Mouse (Mus musculus): Measurements from ENCODE around the gene Grwd1. TPM values are rescaled to one million over a fixed set of nuclear protein-coding genes. Genes with fewer than 3 reads are reported as not detected.

The Grwd1 gene
- polyA plus RNA-seq, 1 experiment from 2014 or later = 19.3 TPM

DNA sequence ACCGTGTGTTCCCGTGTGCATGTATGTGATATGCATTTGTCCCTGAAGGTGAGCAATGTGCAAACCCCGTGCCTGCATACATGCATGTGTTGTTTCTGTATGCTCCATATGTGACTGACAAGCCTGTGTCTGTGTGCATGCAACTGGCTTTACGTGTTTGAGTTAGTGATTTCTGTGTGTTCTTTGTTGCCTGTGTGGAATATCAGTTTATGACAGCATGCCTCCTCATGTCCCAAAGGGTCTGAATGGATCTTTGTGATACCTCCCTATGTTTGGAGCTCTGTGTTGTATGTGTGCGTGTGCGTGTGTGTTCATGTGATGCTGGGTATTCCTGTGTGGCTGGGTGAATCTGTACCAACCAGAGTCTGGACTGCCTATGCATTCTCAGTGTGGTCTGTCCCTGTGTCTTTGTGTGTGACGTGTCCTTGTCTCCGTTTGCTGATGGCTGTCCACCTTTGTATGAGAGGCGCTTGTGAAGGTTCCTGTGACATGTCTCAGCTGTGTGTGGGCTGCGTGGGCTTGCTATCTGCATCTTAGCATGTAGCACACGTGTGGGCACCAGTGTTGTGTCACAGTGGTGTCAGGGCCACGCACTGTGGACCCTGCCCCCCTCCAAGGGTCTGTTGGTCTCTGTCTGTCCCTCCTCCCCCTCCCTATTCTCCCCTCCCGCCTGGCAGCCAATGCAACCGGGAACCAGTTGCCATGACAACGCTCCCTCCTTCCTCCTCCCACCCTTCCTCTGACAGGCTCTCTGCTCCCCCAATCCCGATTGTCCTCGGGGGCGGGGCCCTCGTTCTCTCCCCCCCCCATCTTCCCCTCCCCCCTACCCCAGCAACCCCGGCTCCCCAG is 46.0 kb downstream of the Grwd1 start, which contains the start of gene Sult2b1:
Gene Sult2b1 (minus strand): TSS at position 146 of the 849 bp plus-strand sequence.
- Histone ChIP-seq H3K4me2 (ENCODE audit: low read depth, low read length) (peak within 1 kb of the TSS; percentile 82), H3K27me3 (ENCODE audit: insufficient read depth, low read length) (peaks cover 54% of the 10 kb centered on the region), H3K36me3 (replicated peaks; ENCODE audit: insufficient read depth, low read length) (no peaks in the 10 kb centered on the region), H3K9me3 (ENCODE audit: low read length) (no peaks in the 10 kb centered on the region), H3K9ac (replicated peaks) (peak within 1 kb of the TSS; percentile 32; the same call in 1 of the 2 replicates), H3K4me3 (ENCODE audit: low read depth, low read length) (peak within 1 kb of the TSS; percentile 54), H3K4me1 (ENCODE audit: insufficient read depth) (peaks cover 6% of the 10 kb centered on the region; the same call in 1 of the 2 replicates), H3K27ac (ENCODE audit: low read depth) (no peak within 1 kb of the TSS)
- peak; percentile 19 for DNase-seq
- no peak for ATAC-seq
- TF ChIP-seq EP300 (IDR thresholded peaks at IDR 0.05; ENCODE audit: low read depth) (no peak), CTCF (IDR thresholded peaks at IDR 0.05; ENCODE audit: low read depth) (no peak)
- WGBS (ENCODE audit: insufficient replicate concordance) = 25% methylated on average over 18 of the region's 20 CpGs

DNA sequence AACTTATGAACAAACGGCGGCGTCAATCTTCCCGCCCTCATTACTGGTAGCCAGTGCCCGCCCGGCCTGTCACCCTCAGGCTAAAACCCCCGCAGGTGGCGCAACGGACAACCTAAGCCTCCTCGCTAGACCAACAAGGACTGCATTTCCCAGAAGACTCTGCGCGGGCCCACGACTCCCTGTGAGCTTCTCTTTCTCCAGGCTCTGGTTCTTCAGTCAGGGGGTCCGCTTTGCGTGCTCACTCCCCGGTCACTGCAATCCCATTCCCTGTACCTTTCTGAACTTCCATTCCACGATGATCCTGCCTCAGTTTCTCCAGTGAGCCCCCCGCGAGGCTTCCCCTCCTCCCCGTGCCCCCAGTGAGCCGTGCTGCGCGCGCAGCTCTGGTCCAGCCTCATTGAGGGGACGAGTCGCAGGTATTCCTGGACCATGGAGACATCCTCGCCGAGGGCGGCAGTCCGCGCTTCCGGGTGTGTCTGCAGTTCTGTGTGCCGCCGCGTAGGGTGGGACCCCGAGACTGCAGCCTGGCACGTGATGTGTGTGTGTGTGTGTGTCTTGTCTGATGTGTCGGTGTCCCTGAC is 47.1 kb downstream of the Grwd1 start, which contains the start of gene Lmtk3:
Gene Lmtk3 (plus strand): TSS at position 228 of the 581 bp plus-strand sequence.
- Histone ChIP-seq H3K4me1 (ENCODE audit: insufficient read depth) (peaks cover 10% of the 10 kb centered on the region), H3K27me3 (ENCODE audit: insufficient read depth, low read length) (peaks cover 56% of the 10 kb centered on the region), H3K9me3 (ENCODE audit: low read length) (no peaks in the 10 kb centered on the region), H3K36me3 (replicated peaks; ENCODE audit: insufficient read depth, low read length) (no peaks in the 10 kb centered on the region), H3K9ac (replicated peaks) (peak within 1 kb of the TSS; percentile 32; the same call in 1 of the 2 replicates), H3K27ac (ENCODE audit: low read depth) (no peak within 1 kb of the TSS), H3K4me3 (ENCODE audit: low read depth, low read length) (peak within 1 kb of the TSS; percentile 54), H3K4me2 (ENCODE audit: low read depth, low read length) (peak within 1 kb of the TSS; percentile 82)
- DNase-seq (peak; percentile 78), ATAC-seq (peak; percentile 85)
- TF ChIP-seq EP300 (IDR thresholded peaks at IDR 0.05; ENCODE audit: low read depth) (no peak), CTCF (IDR thresholded peaks at IDR 0.05; ENCODE audit: low read depth) (peak; percentile 36)
- under 1% methylated on average over 38 of the region's 38 CpGs for WGBS (ENCODE audit: insufficient replicate concordance)

DNA sequence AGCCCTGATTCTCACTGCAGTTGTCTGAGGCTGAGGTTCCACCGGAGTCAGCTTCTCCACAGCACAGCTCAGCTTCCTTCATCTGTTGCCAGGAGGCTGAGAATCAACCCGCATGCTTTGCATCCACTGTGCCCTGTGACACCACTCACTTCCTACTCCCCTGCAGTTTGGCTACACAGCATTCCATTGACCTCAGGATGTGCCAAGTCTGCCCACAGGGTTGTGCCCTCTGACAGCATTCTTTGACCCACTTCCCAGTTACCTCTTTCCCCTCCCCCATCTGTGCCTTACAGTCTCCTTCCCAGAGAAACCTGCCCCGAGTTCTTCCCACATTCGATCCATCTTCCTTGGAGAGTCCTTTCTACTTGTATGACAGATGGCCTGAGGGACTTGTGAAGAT is 48.5 kb downstream of the Grwd1 start:
- Histone ChIP-seq H3K9me3 (ENCODE audit: low read length) (no peaks in the 10 kb centered on the region), H3K9ac (replicated peaks) (no peak overlapping the region), H3K4me2 (ENCODE audit: low read depth, low read length) (no peak overlapping the region), H3K27ac (ENCODE audit: low read depth) (no peak overlapping the region), H3K4me1 (ENCODE audit: insufficient read depth) (peaks cover 10% of the 10 kb centered on the region), H3K4me3 (ENCODE audit: low read depth, low read length) (no peak overlapping the region), H3K36me3 (replicated peaks; ENCODE audit: insufficient read depth, low read length) (no peaks in the 10 kb centered on the region), H3K27me3 (ENCODE audit: insufficient read depth, low read length) (peaks cover 51% of the 10 kb centered on the region)
- DNase-seq (no peak), ATAC-seq (no peak)
- 55% methylated on average over 4 of the region's 4 CpGs for WGBS (ENCODE audit: insufficient replicate concordance)
- TF ChIP-seq CTCF (IDR thresholded peaks at IDR 0.05; ENCODE audit: low read depth) = no peak
- TF ChIP-seq EP300 (IDR thresholded peaks at IDR 0.05; ENCODE audit: low read depth) = no peak

DNA sequence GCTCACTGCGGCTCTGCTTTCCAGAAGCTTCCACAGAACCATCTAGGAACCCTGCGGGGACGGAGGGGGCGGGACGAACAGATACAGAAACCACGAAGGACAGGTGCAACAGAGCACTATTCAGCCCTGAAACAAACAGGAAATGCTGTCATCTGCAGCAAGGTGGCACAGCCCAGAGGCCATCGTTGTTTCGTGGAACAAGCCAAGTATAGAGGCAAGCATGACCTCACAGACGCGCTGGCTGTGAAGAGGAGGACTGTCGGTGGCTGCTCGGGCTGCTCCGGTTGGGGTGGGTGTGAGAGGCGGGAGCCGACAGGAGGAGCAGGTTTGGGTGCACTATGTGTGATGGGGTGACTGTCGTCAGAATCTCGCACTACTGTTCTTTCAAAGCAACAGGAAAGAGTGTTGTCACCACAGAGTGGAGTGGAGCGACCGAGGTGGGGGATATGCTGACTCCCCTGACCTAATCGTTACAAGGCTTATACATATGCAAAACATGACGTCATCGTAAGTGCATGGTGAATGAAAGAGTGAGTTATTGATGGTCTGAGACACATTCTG is 51.6 kb downstream of the Grwd1 start:
- H3K4me2 ChIP-seq (ENCODE audit: low read depth, low read length) = peak overlapping the region; percentile 42
- DNase-seq (no peak), ATAC-seq (peak; percentile 16; the same call in 1 of the 2 replicates)
- 19% methylated on average over 22 of the region's 22 CpGs for WGBS (ENCODE audit: insufficient replicate concordance)
- no peak overlapping the region for H3K4me3 ChIP-seq (ENCODE audit: low read depth, low read length)
- no peaks in the 10 kb centered on the region for H3K9me3 ChIP-seq (ENCODE audit: low read length)
- H3K27me3 ChIP-seq (ENCODE audit: insufficient read depth, low read length) = peaks cover 19% of the 10 kb centered on the region
- H3K27ac ChIP-seq (ENCODE audit: low read depth) = no peak overlapping the region
- no peaks in the 10 kb centered on the region for H3K36me3 ChIP-seq (replicated peaks; ENCODE audit: insufficient read depth, low read length)
- H3K9ac ChIP-seq (replicated peaks) = no peak overlapping the region
- no peak for TF ChIP-seq CTCF (IDR thresholded peaks at IDR 0.05; ENCODE audit: low read depth)
- no peak for TF ChIP-seq EP300 (IDR thresholded peaks at IDR 0.05; ENCODE audit: low read depth)
- peaks cover 10% of the 10 kb centered on the region for H3K4me1 ChIP-seq (ENCODE audit: insufficient read depth)

DNA sequence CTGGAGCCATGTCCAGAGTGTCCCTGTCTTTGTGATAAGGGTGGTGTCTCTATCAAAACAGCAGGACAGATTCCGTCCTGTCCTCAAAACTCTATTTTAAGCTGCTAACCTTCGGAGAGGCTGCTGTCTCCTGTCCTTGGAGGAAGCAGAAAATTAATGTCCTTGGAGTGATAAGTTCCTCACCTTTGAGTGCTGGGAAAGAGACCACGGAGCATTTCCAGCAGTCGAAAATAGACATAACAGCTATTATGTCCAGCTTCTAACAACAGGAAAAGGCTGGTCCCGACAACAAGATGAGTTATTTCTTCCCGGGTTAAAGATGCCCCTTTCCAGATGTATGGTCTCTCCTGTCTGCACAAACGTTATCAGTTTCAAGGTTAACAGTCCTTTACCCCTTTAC is 55.5 kb downstream of the Grwd1 start:
- H3K36me3 ChIP-seq (replicated peaks; ENCODE audit: insufficient read depth, low read length) = no peaks in the 10 kb centered on the region
- H3K27ac ChIP-seq (ENCODE audit: low read depth) = no peak overlapping the region
- no peak for ATAC-seq
- H3K27me3 ChIP-seq (ENCODE audit: insufficient read depth, low read length) = 0 out of 2 replicates have a peak, but pooled peaks cover 2% of the 10 kb centered on the region
- no peaks in the 10 kb centered on the region for H3K9me3 ChIP-seq (ENCODE audit: low read length)
- no peak overlapping the region for H3K4me3 ChIP-seq (ENCODE audit: low read depth, low read length)
- 53% methylated on average over 7 of the region's 7 CpGs for WGBS (ENCODE audit: insufficient replicate concordance)
- no peak overlapping the region for H3K9ac ChIP-seq (replicated peaks)
- DNase-seq = no peak
- TF ChIP-seq CTCF (IDR thresholded peaks at IDR 0.05; ENCODE audit: low read depth) (no peak), EP300 (IDR thresholded peaks at IDR 0.05; ENCODE audit: low read depth) (no peak)
- peaks cover 4% of the 10 kb centered on the region; the same call in 1 of the 2 replicates for H3K4me1 ChIP-seq (ENCODE audit: insufficient read depth)
- H3K4me2 ChIP-seq (ENCODE audit: low read depth, low read length) = no peak overlapping the region

Other genes with a start within 250 kb of the Grwd1 start
- gene Fgf21, start 215.5 kb downstream of the Grwd1 start, polyA plus RNA-seq (2015; fragmentation: Nextera tagmentation; extraction: Ambion mirVana) = 7.6 and 7.8 TPM in 2 replicates
- 0.56 TPM in 1 of 2 replicates, not detected in the other for gene Fut1, start 213.7 kb downstream of the Grwd1 start, polyA plus RNA-seq (2015; fragmentation: Nextera tagmentation; extraction: Ambion mirVana)
- 0.09 TPM in 1 of 2 replicates, not detected in the other for gene Izumo1, start 209.1 kb downstream of the Grwd1 start, polyA plus RNA-seq (2015; fragmentation: Nextera tagmentation; extraction: Ambion mirVana)
- gene Rasip1, start 203.5 kb downstream of the Grwd1 start, polyA plus RNA-seq (2015; fragmentation: Nextera tagmentation; extraction: Ambion mirVana) = 3.4 and 3.6 TPM in 2 replicates
- 0.31 and 0.54 TPM in 2 replicates for gene Mamstr, start 191.0 kb downstream of the Grwd1 start, polyA plus RNA-seq (2015; fragmentation: Nextera tagmentation; extraction: Ambion mirVana)
- gene Fut2, start 164.6 kb downstream of the Grwd1 start, polyA plus RNA-seq (2015; fragmentation: Nextera tagmentation; extraction: Ambion mirVana) = not detected in 2 replicates
- 0.07 TPM in 1 of 2 replicates, not detected in the other for gene Ntn5, start 146.9 kb downstream of the Grwd1 start, polyA plus RNA-seq (2015; fragmentation: Nextera tagmentation; extraction: Ambion mirVana)
- gene Sec1, start 136.5 kb downstream of the Grwd1 start, polyA plus RNA-seq (2015; fragmentation: Nextera tagmentation; extraction: Ambion mirVana) = 0.04 TPM in 1 of 2 replicates, not detected in the other
- gene Car11, start 131.1 kb downstream of the Grwd1 start, polyA plus RNA-seq (2015; fragmentation: Nextera tagmentation; extraction: Ambion mirVana) = 0.14 and 0.15 TPM in 2 replicates
- gene Dbp, start 125.9 kb downstream of the Grwd1 start, polyA plus RNA-seq (2015; fragmentation: Nextera tagmentation; extraction: Ambion mirVana) = 3.6 and 5.2 TPM in 2 replicates
- gene Rpl18, start 115.5 kb downstream of the Grwd1 start, polyA plus RNA-seq (2015; fragmentation: Nextera tagmentation; extraction: Ambion mirVana) = 494 and 510 TPM in 2 replicates
- 15.5 and 17.3 TPM in 2 replicates for gene Sphk2, start 112.9 kb downstream of the Grwd1 start, polyA plus RNA-seq (2015; fragmentation: Nextera tagmentation; extraction: Ambion mirVana)
- 0.13 TPM in 1 of 2 replicates, not detected in the other for gene Fam83e, start 109.7 kb downstream of the Grwd1 start, polyA plus RNA-seq (2015; fragmentation: Nextera tagmentation; extraction: Ambion mirVana)
- gene Spaca4, start 105.1 kb downstream of the Grwd1 start, polyA plus RNA-seq (2015; fragmentation: Nextera tagmentation; extraction: Ambion mirVana) = not detected in 2 replicates
- not detected in 2 replicates for gene Lmtk3, start 47.2 kb downstream of the Grwd1 start, polyA plus RNA-seq (2015; fragmentation: Nextera tagmentation; extraction: Ambion mirVana)
- gene Sult2b1, start 46.3 kb downstream of the Grwd1 start, polyA plus RNA-seq (2015; fragmentation: Nextera tagmentation; extraction: Ambion mirVana) = 0.26 and 0.38 TPM in 2 replicates
- gene Cyth2, start 16.4 kb downstream of the Grwd1 start, polyA plus RNA-seq (2015; fragmentation: Nextera tagmentation; extraction: Ambion mirVana) = 21.4 and 24.2 TPM in 2 replicates
- 0.11 and 0.32 TPM in 2 replicates for gene Kcnj14, start 6.2 kb downstream of the Grwd1 start, polyA plus RNA-seq (2015; fragmentation: Nextera tagmentation; extraction: Ambion mirVana)
- gene Kdelr1, start 41.8 kb upstream of the Grwd1 start, polyA plus RNA-seq (2015; fragmentation: Nextera tagmentation; extraction: Ambion mirVana) = 33.9 and 37.3 TPM in 2 replicates
- 0.02 and 0.05 TPM in 2 replicates for gene Grin2d, start 47.4 kb upstream of the Grwd1 start, polyA plus RNA-seq (2015; fragmentation: Nextera tagmentation; extraction: Ambion mirVana)
- 0.70 and 0.71 TPM in 2 replicates for gene Syngr4, start 65.8 kb upstream of the Grwd1 start, polyA plus RNA-seq (2015; fragmentation: Nextera tagmentation; extraction: Ambion mirVana)
- gene Tmem143, start 66.0 kb upstream of the Grwd1 start, polyA plus RNA-seq (2015; fragmentation: Nextera tagmentation; extraction: Ambion mirVana) = 3.5 and 4.3 TPM in 2 replicates
- 56.0 and 57.7 TPM in 2 replicates for gene Emp3, start 90.5 kb upstream of the Grwd1 start, polyA plus RNA-seq (2015; fragmentation: Nextera tagmentation; extraction: Ambion mirVana)
- gene Ccdc114, start 93.1 kb upstream of the Grwd1 start, polyA plus RNA-seq (2015; fragmentation: Nextera tagmentation; extraction: Ambion mirVana) = 0.64 and 1.2 TPM in 2 replicates
- 9.9 and 10.8 TPM in 2 replicates for gene Abcc6, start 199.4 kb upstream of the Grwd1 start, polyA plus RNA-seq (2015; fragmentation: Nextera tagmentation; extraction: Ambion mirVana)
- 18.4 and 19.9 TPM in 2 replicates for gene Nomo1, start 202.8 kb upstream of the Grwd1 start, polyA plus RNA-seq (2015; fragmentation: Nextera tagmentation; extraction: Ambion mirVana)

Measured in liver, postnatal 0 days (tissue).